In the genomic region with DNA sequence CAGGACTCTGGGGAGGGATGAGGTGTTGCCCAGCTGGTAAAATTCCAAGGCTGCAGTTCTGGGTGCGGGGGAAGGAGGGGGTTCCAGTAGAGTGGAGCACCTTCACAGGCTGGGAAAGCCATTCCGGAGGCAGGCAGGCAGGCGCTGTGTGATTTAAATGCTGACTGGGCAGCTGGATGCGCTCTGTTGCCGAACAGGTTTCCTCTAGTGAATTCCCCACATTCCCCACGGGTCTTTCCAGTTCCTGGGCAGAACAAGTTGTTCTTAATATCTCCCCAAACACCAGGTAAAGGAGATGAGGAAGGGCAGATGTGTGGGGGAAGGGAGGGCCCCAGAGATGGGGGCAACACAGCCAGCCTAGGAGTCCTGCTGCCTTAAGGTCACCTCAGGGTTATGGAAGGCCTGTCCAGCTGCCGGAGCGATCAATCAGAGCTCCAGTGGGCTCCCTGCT, we compare ENCODE assay signal across 13 mouse cellular contexts. TPM values are rescaled to one million over a fixed set of nuclear protein-coding genes. Genes with fewer than 3 reads are reported as not detected.
A peak's percentile ranks its signal among the peaks of the same experiment; 100 is the strongest.
DNase-seq lines count a peak whose midpoint lies in the region; ATAC-seq and TF ChIP-seq lines count a peak whose summit lies in the region.
"Had no signal": no experiment of that assay in that cellular context is flagged by ENCODE, and none has a peak within 500 bp of the region (broad histone marks: within the 10 kb centered on the region; RNA-seq: fewer than 3 reads in every experiment).

No protein-coding gene starts in this region.

- no peak overlapping the region for H3K4me3 ChIP-seq in heart, embryonic 10.5 days
- no peak overlapping the region for H3K4me3 ChIP-seq in kidney, adult 2 months (ENCODE audit: insufficient read depth, low read depth, low read length)
- H3K4me3 ChIP-seq in limb, embryonic 11.5 days (ENCODE audit: low read depth, low read length) = no peak overlapping the region
- H3K4me3 ChIP-seq: midbrain, embryonic 13.5 days had no signal

- no peaks in the 10 kb centered on the region for H3K9me3 ChIP-seq in heart, embryonic 10.5 days
- H3K9me3 ChIP-seq in limb, embryonic 11.5 days (ENCODE audit: control insufficient read depth, low read length) = no peaks in the 10 kb centered on the region
- H3K9me3 ChIP-seq: midbrain, embryonic 13.5 days had no signal

- ATAC-seq in limb, embryonic 11.5 days (ENCODE audit: insufficient number of reproducible peaks, low FRiP score, low TSS enrichment, low read depth) = no peak
- ATAC-seq: midbrain, embryonic 13.5 days had no signal

- no peaks in the 10 kb centered on the region; the same call in 1 of the 2 replicates for H3K27me3 ChIP-seq in heart, embryonic 10.5 days (ENCODE audit: insufficient read depth, poor library complexity, severe bottlenecking)
- H3K27me3 ChIP-seq in kidney, adult 2 months (replicated peaks; ENCODE audit: control insufficient read depth, insufficient read depth, low read length) = no peaks in the 10 kb centered on the region
- no peaks in the 10 kb centered on the region for H3K27me3 ChIP-seq in limb, embryonic 11.5 days (ENCODE audit: control insufficient read depth, insufficient read depth, low read length)
- H3K27me3 ChIP-seq: midbrain, embryonic 13.5 days had no signal

- peaks cover 37% of the 10 kb centered on the region for H3K4me1 ChIP-seq in heart, embryonic 10.5 days
- peaks cover 13% of the 10 kb centered on the region; the same call in 1 of the 2 replicates for H3K4me1 ChIP-seq in kidney, adult 2 months (ENCODE audit: control insufficient read depth, insufficient read depth, low read length)
- 0 out of 2 replicates have a peak, but pooled peaks cover 3% of the 10 kb centered on the region for H3K4me1 ChIP-seq in limb, embryonic 11.5 days (ENCODE audit: control insufficient read depth, insufficient read depth, low read length)

- H3K4me2 ChIP-seq in limb, embryonic 11.5 days (ENCODE audit: low read depth, severe bottlenecking) = no peak overlapping the region
- H3K4me2 ChIP-seq: midbrain, embryonic 13.5 days had no signal

- TF ChIP-seq CTCF in kidney, adult 2 months (conservative IDR thresholded peaks at IDR 0.05; ENCODE audit: insufficient read depth, insufficient read length, low read depth, low read length) = no peak

- no peak overlapping the region for H3K9ac ChIP-seq in limb, embryonic 11.5 days (ENCODE audit: low read length)
- H3K9ac ChIP-seq: midbrain, embryonic 13.5 days had no signal

- 44% methylated on average over 8 of the region's 8 CpGs for WGBS in heart, embryonic 10.5 days
- WGBS in kidney, adult 2 months = 18% methylated on average over 8 of the region's 8 CpGs
- 43% methylated on average over 8 of the region's 8 CpGs for WGBS in limb, embryonic 11.5 days

- no peaks in the 10 kb centered on the region for H3K36me3 ChIP-seq in heart, embryonic 10.5 days
- no peaks in the 10 kb centered on the region for H3K36me3 ChIP-seq in kidney, adult 2 months (ENCODE audit: control insufficient read depth, insufficient read depth, low read length)
- no peaks in the 10 kb centered on the region for H3K36me3 ChIP-seq in limb, embryonic 11.5 days (ENCODE audit: control insufficient read depth, insufficient read depth, low read length)
- H3K36me3 ChIP-seq: G1E; midbrain, embryonic 13.5 days had no signal

- no peak for TF ChIP-seq POLR2A in kidney, adult 2 months (IDR thresholded peaks at IDR 0.05; ENCODE audit: low read depth, low read length)

- peak overlapping the region; percentile 59; the same call in 1 of the 2 replicates for H3K27ac ChIP-seq in heart, embryonic 10.5 days
- H3K27ac ChIP-seq in kidney, adult 2 months (ENCODE audit: insufficient read depth, low read depth, low read length) = peak overlapping the region; percentile 84
- H3K27ac ChIP-seq in limb, embryonic 11.5 days (replicated peaks; ENCODE audit: low read depth, low read length) = no peak overlapping the region
- H3K27ac ChIP-seq: midbrain, embryonic 13.5 days had no signal

- no peak for DNase-seq in heart, embryonic 10.5 days (ENCODE audit: low spot score)
- no peak for DNase-seq in heart, adult 18-20 months
- peak; percentile 86 for DNase-seq in kidney, adult 2 months
- peak; percentile 47 for DNase-seq in limb, embryonic 11.5 days (ENCODE audit: low spot score)
- DNase-seq in lung, postnatal 36 days = peak; percentile 62
- DNase-seq in gastrocnemius, adult 18-20 months (ENCODE audit: low spot score) = no peak
- DNase-seq in cerebellum, postnatal 36 days = no peak
- DNase-seq in frontal cortex, postnatal 14 days (ENCODE audit: low spot score in 2 of 2) = no peak
- DNase-seq: liver; right cerebral cortex, postnatal 25 days had no signal

RNA-seq across cellular contexts. Expression of a gene that starts 27.2 kb away (rescaled TPM):
- 0.58 and 1.1 TPM in 2 replicates for polyA plus RNA-seq in heart, embryonic 10.5 days (2016; fragmentation: Nextera tagmentation; extraction: Ambion mirVana)
- total RNA-seq in heart, adult 18-20 months (2021) = 1 to 10 TPM; 1.5 to 2.0 TPM
- 1.3 TPM in 2 replicates for polyA plus RNA-seq in kidney, adult 2 months (2012; rRNA removed)
- 1.0 and 1.1 TPM in 2 replicates for polyA plus RNA-seq in limb, embryonic 11.5 days (2014; fragmentation: Nextera tagmentation; extraction: Ambion mirVana)
- total RNA-seq in gastrocnemius, adult 18-20 months (2021) = 1 to 10 TPM; 4.2 to 4.4 TPM
- total RNA-seq: neutrophil, adult 5-6 weeks had no signal
- polyA plus RNA-seq: G1E had no signal

RNA-seq across cellular contexts. Expression of a gene that starts 38.4 kb away (rescaled TPM):
- 64.3 and 70.4 TPM in 2 replicates for polyA plus RNA-seq in heart, embryonic 10.5 days (2016; fragmentation: Nextera tagmentation; extraction: Ambion mirVana)
- 1 to 10 TPM; 8.4 to 8.8 TPM for total RNA-seq in heart, adult 18-20 months (2021)
- 20.6 and 27.2 TPM in 2 replicates for polyA plus RNA-seq in kidney, adult 2 months (2012; rRNA removed)
- 58.6 and 64.0 TPM in 2 replicates for polyA plus RNA-seq in limb, embryonic 11.5 days (2014; fragmentation: Nextera tagmentation; extraction: Ambion mirVana)
- 1 to 10 TPM; 8.7 to 9.2 TPM for total RNA-seq in gastrocnemius, adult 18-20 months (2021)

RNA-seq across cellular contexts. Expression of a gene that starts 56.2 kb away (rescaled TPM):
- 46.5 and 68.4 TPM in 2 replicates for polyA plus RNA-seq in heart, embryonic 10.5 days (2016; fragmentation: Nextera tagmentation; extraction: Ambion mirVana)
- total RNA-seq in heart, adult 18-20 months (2021) = 10 to 100 TPM; 70.0 to 76.0 TPM
- 60.5 and 61.3 TPM in 2 replicates for polyA plus RNA-seq in kidney, adult 2 months (2012; rRNA removed)
- polyA plus RNA-seq in limb, embryonic 11.5 days (2014; fragmentation: Nextera tagmentation; extraction: Ambion mirVana) = 10.3 and 11.5 TPM in 2 replicates
- total RNA-seq in gastrocnemius, adult 18-20 months (2021) = 100 to 1,000 TPM; 226 to 236 TPM

Comparison
In these comparisons a context has a peak if more than half of its experiments do, and no peak if none do; other contexts are left out.
1. DNase-seq: peak in kidney, adult 2 months (single experiment), limb, embryonic 11.5 days (single experiment) and lung, postnatal 36 days (single experiment); none in heart, embryonic 10.5 days (single experiment), heart, adult 18-20 months (0 of 2), gastrocnemius, adult 18-20 months (single experiment), cerebellum, postnatal 36 days (0 of 2) and frontal cortex, postnatal 14 days (0 of 2).